Mouse (Mus musculus) lung, postnatal 0 days (tissue): ENCODE data around the gene Clec16a.

ENCODE experiments used
- CTCF ChIP-seq: IDR thresholded peaks from 2 replicates; pipeline ENCODE4 v1.5.1; 2016; ENCODE audit warnings: antibody characterized with exemption, mild to moderate bottlenecking
- EP300 ChIP-seq: IDR thresholded peaks from 2 replicates; pipeline ENCODE4 v1.6.1; 2016; ENCODE audit warnings: antibody characterized with exemption, mild to moderate bottlenecking, control low read depth

GRCm38 (mm10) chr16:10495824-10496298 is 49.3 kb upstream of the Clec16a start:
- TF ChIP-seq CTCF = no peak
- TF ChIP-seq EP300 = no peak
